Mouse (Mus musculus) bone marrow macrophage, adult 2 months (primary cell): ENCODE data around the gene Sh3d19.

Source experiments
- CTCF ChIP-seq: IDR thresholded peaks from 2 replicates; pipeline ENCODE4 v1.5.1; 2012; ENCODE audit warnings: low read depth, mild to moderate bottlenecking, low read length, moderate library complexity
- POLR2A ChIP-seq: IDR thresholded peaks from 2 replicates; pipeline ENCODE4 v1.6.1; 2012; ENCODE audit warnings: mild to moderate bottlenecking, low read depth, low read length, borderline replicate concordance

GRCm38 (mm10) chr3:86106086-86106632, 135.2 kb downstream of the Sh3d19 start:
- TF ChIP-seq CTCF: no peak
- no peak for TF ChIP-seq POLR2A
